Mouse (Mus musculus) macrophage (primary cell): ENCODE data around the gene Gm28035. TPM values are rescaled to one million over a fixed set of nuclear protein-coding genes. Genes with fewer than 3 reads are reported as not detected.

Source experiments
- H3K27ac ChIP-seq: fragments of 350-480 bp; formaldehyde crosslinking; 2 replicates; pipeline ENCODE4 v1.9.0; 2021
- H3K36me3 ChIP-seq: fragments of 350-480 bp; formaldehyde crosslinking; 2 replicates; pipeline ENCODE4 v1.9.0; 2021; ENCODE audit errors: inconsistent target
- H3K4me3 ChIP-seq: fragments of 350-480 bp; formaldehyde crosslinking; 2 replicates; pipeline ENCODE4 v1.9.0; 2021; ENCODE audit errors: inconsistent target
- H3K79me2 ChIP-seq: fragments of 350-480 bp; formaldehyde crosslinking; 2 replicates; pipeline ENCODE4 v1.9.0; 2021; ENCODE audit errors: inconsistent target
- WGBS: methylation state at CpG from one replicate; pipeline ENCODE4 v1.1.7; 2026; ENCODE audit warnings: inconsistent platforms; ENCODE audit not compliant: missing documents; 5-methylcytosine and 5-hydroxymethylcytosine counted together
- polyA plus RNA-seq: library from polyadenylated mRNA; stranded (reverse); fragments of 250-400 nt; gene quantifications from 3 replicates; pipeline ENCODE4 v1.2.4, GENCODE M21; 2018; ENCODE audit warnings: inconsistent platforms

Gene Gm28035
- polyA plus RNA-seq, 1 experiment from 2014 or later: 0.17 TPM

DNA sequence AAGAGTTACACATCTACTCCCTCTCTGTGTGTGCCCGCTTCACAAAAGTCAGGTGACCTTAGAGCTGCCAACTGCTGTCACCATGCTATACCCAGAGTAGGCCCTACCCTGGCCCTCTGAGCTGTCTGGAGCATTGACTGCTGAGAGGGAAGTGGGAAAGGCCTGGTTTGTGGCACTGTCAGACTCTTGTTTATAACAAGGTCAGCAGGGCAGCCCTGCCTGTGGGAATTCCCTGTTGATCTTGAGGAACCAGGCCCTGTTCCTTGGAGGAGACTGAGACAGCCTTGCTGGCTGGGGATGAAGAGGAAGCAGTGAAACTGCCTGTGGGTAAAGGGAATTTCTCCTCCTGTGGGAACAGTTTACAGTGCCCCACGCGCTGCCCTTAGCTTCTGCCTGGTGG, 25.6 kb upstream of the Gm28035 start:
- no peak overlapping the region for H3K4me3 ChIP-seq
- H3K36me3 ChIP-seq: no peaks in the 10 kb centered on the region
- no peaks in the 10 kb centered on the region for H3K79me2 ChIP-seq
- H3K27ac ChIP-seq: no peak overlapping the region
- WGBS: 90% methylated on average over 3 of the region's 3 CpGs

DNA sequence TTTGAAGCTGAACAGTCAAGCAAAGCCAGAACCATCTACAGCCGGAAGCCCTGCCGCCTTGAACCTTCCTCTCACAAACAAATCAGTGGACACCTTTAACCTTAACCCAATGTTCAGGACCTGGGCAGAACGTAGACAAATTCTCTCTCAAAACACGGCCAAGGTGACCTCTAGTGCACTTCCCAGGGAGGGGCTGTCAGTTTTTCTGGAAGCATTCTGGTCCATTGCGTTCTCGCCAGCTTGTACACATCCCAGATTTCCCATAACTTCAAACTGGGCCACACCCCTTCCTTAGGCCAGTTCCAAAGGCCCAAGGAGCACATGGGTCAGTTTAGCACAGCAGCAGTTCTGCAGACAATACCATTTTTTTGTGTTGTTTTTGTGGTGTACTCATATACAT, 24.9 kb upstream of the Gm28035 start:
- WGBS: 99% methylated on average over 6 of the region's 6 CpGs
- H3K27ac ChIP-seq: no peak overlapping the region
- no peaks in the 10 kb centered on the region for H3K36me3 ChIP-seq

GRCm38 (mm10) chr2:30216293-30216692, 24.1 kb upstream of the Gm28035 start:
- no peaks in the 10 kb centered on the region for H3K36me3 ChIP-seq
- no peak overlapping the region for H3K4me3 ChIP-seq
- no peak overlapping the region for H3K27ac ChIP-seq
- no peaks in the 10 kb centered on the region for H3K79me2 ChIP-seq
- 97% methylated on average over 5 of the region's 5 CpGs for WGBS

More for the DNA sequence above, 24.9 kb upstream of the Gm28035 start:
- no peaks in the 10 kb centered on the region for H3K79me2 ChIP-seq
- no peak overlapping the region for H3K4me3 ChIP-seq

GRCm38 (mm10) chr2:30235593-30235992, 4.8 kb upstream of the Gm28035 start:
- H3K27ac ChIP-seq: no peak overlapping the region
- WGBS: 38% methylated on average over 5 of the region's 5 CpGs

GRCm38 (mm10) chr2:30236426-30237198, 3.8 kb upstream of the Gm28035 start:
- H3K79me2 ChIP-seq: peaks cover 37% of the 10 kb centered on the region
- peak overlapping the region; percentile 67 for H3K27ac ChIP-seq
- peak overlapping the region; percentile 80 for H3K4me3 ChIP-seq
- 6% methylated on average over 18 of the region's 18 CpGs for WGBS
- peaks cover 5% of the 10 kb centered on the region; the same call in 1 of the 2 replicates for H3K36me3 ChIP-seq

More at GRCm38 (mm10) chr2:30235593-30235992, 4.8 kb upstream of the Gm28035 start:
- Histone ChIP-seq H3K4me3 (no peak overlapping the region), H3K79me2 (peaks cover 27% of the 10 kb centered on the region), H3K36me3 (no peaks in the 10 kb centered on the region)

DNA sequence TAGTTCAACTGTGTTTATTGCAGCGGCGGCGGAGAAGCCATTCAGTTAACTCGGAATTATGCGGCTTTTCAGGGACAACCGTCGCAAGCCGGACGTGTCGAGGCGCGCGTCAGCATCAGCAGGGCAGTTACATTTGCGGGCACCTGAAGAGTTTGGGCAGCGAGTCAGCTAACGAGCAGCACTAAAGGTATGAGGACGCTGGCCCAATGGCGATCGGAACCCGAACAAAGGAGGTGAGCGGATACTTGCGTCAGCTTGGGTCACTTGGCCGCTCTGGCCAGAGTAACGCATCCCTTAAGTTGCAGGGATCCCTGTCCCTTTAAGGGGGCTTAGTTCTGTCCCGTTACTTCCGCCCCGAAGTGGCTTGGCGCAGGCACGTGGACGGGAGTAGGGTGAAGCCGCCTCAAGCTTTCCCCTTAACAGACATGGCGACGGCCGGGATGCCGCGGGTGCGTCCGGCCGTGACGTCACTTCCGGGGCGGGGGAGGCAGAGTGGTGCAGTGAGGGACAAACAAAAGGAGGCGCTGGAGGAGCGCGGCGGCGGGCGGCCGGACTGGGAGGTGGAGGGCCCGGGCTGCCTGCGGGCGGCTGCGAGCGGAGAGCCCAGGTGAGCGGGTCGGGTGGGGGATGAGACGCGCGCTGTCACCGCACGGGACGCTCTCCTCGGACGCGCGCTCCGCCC, 3.0 kb upstream of the Gm28035 start, which contains the start of gene Lrrc8a:
Lrrc8a (plus strand) TSS at position 517 of the 682 bp plus-strand sequence.
- WGBS: under 1% methylated on average over 67 of the region's 67 CpGs
- H3K4me3 ChIP-seq: peak within 1 kb of the TSS; percentile 80
- peak within 1 kb of the TSS; percentile 67 for H3K27ac ChIP-seq
- H3K79me2 ChIP-seq: peaks cover 40% of the 10 kb centered on the region
- peaks cover 5% of the 10 kb centered on the region; the same call in 1 of the 2 replicates for H3K36me3 ChIP-seq

DNA sequence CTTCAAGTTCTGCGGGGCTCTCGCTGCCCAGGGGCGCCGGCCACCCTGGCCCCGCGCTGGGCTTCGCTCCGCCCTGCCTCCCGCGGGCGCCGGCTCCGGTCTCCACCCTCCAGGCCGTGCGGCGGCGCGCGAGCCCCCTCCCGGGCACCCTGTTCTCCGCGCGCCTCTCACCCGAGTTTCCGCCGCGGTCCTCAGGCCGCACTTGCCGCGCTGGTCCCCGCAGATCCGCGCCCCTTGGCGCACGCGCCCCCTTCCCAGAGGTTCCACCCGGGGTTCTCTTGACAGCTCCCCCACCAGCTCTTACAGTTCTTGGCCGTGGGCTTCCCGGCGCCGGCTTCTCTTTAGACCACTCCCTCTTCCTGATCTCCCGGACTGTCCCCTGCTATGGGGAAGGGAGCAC, 2.5 kb upstream of the Gm28035 start:
- H3K79me2 ChIP-seq: peaks cover 40% of the 10 kb centered on the region
- peak overlapping the region; percentile 43 for H3K27ac ChIP-seq
- under 1% methylated on average over 42 of the region's 42 CpGs for WGBS
- peak overlapping the region; percentile 75 for H3K4me3 ChIP-seq
- peaks cover 5% of the 10 kb centered on the region; the same call in 1 of the 2 replicates for H3K36me3 ChIP-seq

- Histone ChIP-seq H3K79me2 (peaks cover 49% of the 10 kb centered on the region), H3K27ac (no peak overlapping the region), H3K36me3 (peaks cover 5% of the 10 kb centered on the region; the same call in 1 of the 2 replicates), H3K4me3 (peak overlapping the region; percentile 75)
- 71% methylated on average over 3 of the region's 3 CpGs for WGBS
These were observed 1.4 kb upstream of the Gm28035 start for GRCm38 (mm10) chr2:30238906-30239465.

GRCm38 (mm10) chr2:30239777-30240176, 590 bp upstream of the Gm28035 start:
- H3K79me2 ChIP-seq: peaks cover 57% of the 10 kb centered on the region
- H3K27ac ChIP-seq: no peak overlapping the region
- H3K4me3 ChIP-seq: no peak overlapping the region
- WGBS: 92% methylated on average over 4 of the region's 4 CpGs
- peaks cover 5% of the 10 kb centered on the region; the same call in 1 of the 2 replicates for H3K36me3 ChIP-seq

DNA sequence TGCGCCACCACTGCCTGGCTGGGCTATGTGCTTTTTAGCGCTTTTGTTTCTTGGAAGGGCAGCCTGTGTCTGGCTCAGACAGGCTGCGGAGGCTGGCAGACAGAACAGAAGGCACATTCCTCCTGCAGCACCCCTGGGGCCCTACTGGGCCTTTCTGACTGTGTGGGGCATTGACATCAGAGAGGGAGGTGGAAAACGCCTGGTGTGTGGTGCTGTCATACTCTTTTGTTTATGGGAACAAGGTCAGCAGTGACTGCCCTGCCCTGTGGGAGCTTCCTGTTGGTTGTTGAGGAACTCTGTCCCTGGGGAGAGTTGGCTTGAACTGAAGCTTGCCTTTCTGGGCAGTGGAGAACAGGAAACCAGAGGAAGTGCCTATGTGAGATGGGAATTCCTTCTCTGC, 2.1 kb downstream of the Gm28035 start:
- peaks cover 5% of the 10 kb centered on the region; the same call in 1 of the 2 replicates for H3K36me3 ChIP-seq
- H3K27ac ChIP-seq: no peak overlapping the region; the same call in 1 of the 2 replicates
- 71% methylated on average over 4 of the region's 4 CpGs for WGBS
- peaks cover 81% of the 10 kb centered on the region for H3K79me2 ChIP-seq
- no peak overlapping the region for H3K4me3 ChIP-seq

GRCm38 (mm10) chr2:30243391-30243790, 3.0 kb downstream of the Gm28035 start:
- Histone ChIP-seq H3K36me3 (peaks cover 5% of the 10 kb centered on the region; the same call in 1 of the 2 replicates), H3K4me3 (no peak overlapping the region), H3K27ac (no peak overlapping the region), H3K79me2 (peaks cover 85% of the 10 kb centered on the region)
- 91% methylated on average over 4 of the region's 4 CpGs for WGBS

- 92% methylated on average over 7 of the region's 7 CpGs for WGBS
- H3K36me3 ChIP-seq: peaks cover 13% of the 10 kb centered on the region; the same call in 1 of the 2 replicates
- H3K27ac ChIP-seq: no peak overlapping the region
- no peak overlapping the region for H3K4me3 ChIP-seq
- peaks cover 85% of the 10 kb centered on the region; the same call in 1 of the 2 replicates for H3K79me2 ChIP-seq
These were observed 4.3 kb downstream of the Gm28035 start for GRCm38 (mm10) chr2:30244595-30245178.

GRCm38 (mm10) chr2:30247036-30247435, 6.7 kb downstream of the Gm28035 start:
- H3K79me2 ChIP-seq: peaks cover 78% of the 10 kb centered on the region; the same call in 1 of the 2 replicates
- H3K4me3 ChIP-seq: no peak overlapping the region
- H3K27ac ChIP-seq: no peak overlapping the region
- H3K36me3 ChIP-seq: peaks cover 8% of the 10 kb centered on the region; the same call in 1 of the 2 replicates
- 93% methylated on average over 5 of the region's 5 CpGs for WGBS

DNA sequence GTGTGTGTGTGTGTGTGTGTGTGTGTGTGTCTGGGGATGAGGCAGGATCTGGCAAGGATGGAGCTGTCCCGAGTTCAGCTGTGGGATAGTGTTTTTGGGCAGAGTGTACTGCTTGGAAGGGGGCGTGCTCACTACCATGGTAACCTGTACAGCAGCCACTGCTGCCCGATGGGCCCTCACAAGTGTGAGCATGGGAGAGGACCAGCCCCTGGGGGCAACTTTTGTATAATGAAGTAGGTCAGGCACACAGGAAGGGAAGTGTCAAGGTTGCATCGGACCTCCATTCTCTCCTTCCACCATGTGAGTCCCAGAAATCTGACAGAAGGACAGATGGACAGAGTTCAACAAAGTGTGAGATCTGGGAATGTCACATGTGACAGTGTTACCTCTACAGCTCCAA, 7.3 kb downstream of the Gm28035 start:
- H3K79me2 ChIP-seq: peaks cover 84% of the 10 kb centered on the region; the same call in 1 of the 2 replicates
- WGBS: 81% methylated on average over 4 of the region's 4 CpGs
- H3K27ac ChIP-seq: no peak overlapping the region
- no peak overlapping the region for H3K4me3 ChIP-seq
- H3K36me3 ChIP-seq: peaks cover 8% of the 10 kb centered on the region; the same call in 1 of the 2 replicates
